Mouse (Mus musculus): Measurements from ENCODE around the gene Fam117b.

Gene Fam117b

GRCm38 (mm10) chr1:59910941-59911340 is 1.9 kb upstream of the Fam117b start:
- ATAC-seq (ENCODE audit: insufficient number of reproducible peaks, low FRiP score, low TSS enrichment), result no peak

- ATAC-seq (ENCODE audit: insufficient number of reproducible peaks, low FRiP score, low TSS enrichment), result peak; percentile 81
Observed at GRCm38 (mm10) chr1:59913195-59913868, 526 bp downstream of the Fam117b start.

DNA sequence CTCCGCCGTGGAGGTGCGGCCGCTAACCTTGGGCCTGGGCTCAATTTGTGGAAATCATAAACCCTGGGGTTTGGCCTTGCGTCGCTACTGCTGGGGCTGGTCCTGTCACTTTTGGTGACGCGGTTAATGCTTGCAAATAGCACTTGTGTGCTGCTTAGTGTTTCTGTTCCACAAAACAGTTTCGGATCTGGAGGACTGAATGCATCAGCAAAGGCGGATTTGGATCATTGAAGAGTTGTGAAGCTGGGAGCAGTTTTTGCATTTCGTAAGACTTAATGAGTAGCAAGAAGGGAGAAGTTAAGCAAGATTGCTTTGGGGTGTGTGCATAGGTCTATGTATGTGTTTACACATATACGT is 1.0 kb downstream of the Fam117b start:
- no peak for ATAC-seq (ENCODE audit: insufficient number of reproducible peaks, low FRiP score, low TSS enrichment)

DNA sequence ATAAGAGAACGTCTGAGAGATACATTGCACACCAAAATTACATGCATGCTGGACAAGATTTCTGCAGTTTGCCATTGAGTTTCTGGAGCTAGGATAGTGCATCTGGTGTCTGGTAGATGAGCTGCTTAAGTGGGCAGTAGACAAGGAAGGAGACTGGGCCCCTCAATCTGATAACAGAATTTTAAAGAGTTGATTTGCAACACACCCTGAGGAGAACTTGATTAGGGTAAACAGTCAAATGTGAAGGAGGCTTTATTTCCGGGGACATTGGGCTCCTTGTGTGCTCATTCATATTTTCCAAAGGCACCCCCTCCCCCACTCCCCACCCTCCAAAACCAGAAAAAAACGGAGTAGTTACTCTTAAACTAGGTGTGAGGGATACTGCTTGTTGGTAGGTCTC is 2.0 kb downstream of the Fam117b start:
- no peak for ATAC-seq (ENCODE audit: insufficient number of reproducible peaks, low FRiP score, low TSS enrichment)

DNA sequence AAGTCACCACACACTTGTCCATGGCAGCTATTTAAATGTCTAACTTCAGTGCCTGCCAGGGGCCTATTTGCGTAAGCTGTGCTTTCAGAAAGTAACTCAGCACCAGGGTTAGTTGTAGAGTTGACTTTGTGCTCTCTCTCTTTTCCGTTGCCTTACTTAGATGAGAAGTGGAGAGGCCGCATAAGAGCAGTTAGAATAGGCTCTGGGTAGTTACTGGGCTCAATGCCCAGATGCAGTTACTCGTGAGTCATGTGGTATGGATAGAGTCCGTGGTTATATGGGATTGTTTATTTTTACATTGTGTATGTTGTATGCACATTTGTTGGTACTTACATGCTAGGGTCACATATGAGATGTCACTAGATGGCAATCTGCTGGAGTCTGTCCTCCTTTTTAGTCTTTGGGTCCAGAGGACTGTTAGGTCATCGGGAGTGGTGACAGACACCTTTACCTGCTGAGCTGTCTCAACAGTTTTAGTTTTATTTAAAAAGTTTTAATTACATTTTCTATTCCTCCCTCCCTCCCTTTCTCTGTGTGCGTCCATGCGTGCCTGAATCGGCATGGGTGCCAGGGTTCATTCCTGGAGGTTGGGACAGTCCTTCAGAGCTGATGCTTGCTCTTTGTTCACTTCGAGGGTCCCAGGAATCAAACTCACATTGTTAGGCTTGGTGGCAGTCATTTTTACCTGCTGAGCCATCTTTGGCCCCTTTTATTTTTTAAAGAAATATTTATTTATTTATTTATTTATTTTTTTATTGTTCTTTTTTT is 3.2 kb downstream of the Fam117b start:
- no peak for ATAC-seq (ENCODE audit: insufficient number of reproducible peaks, low FRiP score, low TSS enrichment)

DNA sequence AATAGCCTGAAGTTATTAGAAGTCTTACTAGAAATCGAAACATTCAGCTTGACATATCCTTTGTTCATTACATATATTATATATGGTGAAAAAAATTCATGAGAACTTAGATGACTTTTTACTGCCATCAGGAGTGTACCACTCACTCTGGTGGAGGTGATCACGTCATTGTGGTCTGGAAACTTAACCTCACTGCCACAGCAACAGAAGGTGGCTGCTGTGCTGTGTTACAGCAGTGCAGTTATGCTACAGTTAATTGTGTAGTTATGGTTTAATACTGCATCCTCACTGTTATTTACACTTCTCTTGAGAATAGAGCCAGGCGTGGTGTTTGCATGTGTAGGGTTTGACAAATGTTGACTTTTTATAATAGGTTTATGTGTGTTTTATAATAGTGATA is 4.6 kb downstream of the Fam117b start:
- no peak for ATAC-seq (ENCODE audit: insufficient number of reproducible peaks, low FRiP score, low TSS enrichment)

GRCm38 (mm10) chr1:59918075-59918474 is 5.3 kb downstream of the Fam117b start:
- ATAC-seq (ENCODE audit: insufficient number of reproducible peaks, low FRiP score, low TSS enrichment), result no peak

GRCm38 (mm10) chr1:59923201-59923600 is 10.4 kb downstream of the Fam117b start:
- ATAC-seq (ENCODE audit: insufficient number of reproducible peaks, low FRiP score, low TSS enrichment), result no peak

DNA sequence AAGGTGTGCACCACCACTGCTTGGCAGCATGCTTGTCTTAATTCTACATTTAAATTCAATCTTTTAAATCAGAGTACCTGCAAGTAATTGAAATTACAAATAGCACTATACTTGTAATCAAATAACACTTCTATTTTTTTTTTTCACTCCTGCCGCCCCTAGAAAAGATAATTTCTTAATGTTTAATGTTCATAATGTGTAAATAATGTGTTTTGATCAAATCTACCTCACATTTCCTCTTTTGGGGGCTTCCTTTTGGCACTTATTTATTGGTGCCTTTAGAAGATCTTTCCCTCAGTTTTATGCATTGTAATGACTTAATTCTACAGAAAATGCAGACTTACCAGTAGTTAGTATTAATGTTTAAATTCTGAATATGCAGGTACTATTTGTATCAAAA is 10.9 kb downstream of the Fam117b start:
- no peak for ATAC-seq (ENCODE audit: insufficient number of reproducible peaks, low FRiP score, low TSS enrichment)

GRCm38 (mm10) chr1:59924411-59924810 is 11.6 kb downstream of the Fam117b start:
- ATAC-seq (ENCODE audit: insufficient number of reproducible peaks, low FRiP score, low TSS enrichment), result no peak

DNA sequence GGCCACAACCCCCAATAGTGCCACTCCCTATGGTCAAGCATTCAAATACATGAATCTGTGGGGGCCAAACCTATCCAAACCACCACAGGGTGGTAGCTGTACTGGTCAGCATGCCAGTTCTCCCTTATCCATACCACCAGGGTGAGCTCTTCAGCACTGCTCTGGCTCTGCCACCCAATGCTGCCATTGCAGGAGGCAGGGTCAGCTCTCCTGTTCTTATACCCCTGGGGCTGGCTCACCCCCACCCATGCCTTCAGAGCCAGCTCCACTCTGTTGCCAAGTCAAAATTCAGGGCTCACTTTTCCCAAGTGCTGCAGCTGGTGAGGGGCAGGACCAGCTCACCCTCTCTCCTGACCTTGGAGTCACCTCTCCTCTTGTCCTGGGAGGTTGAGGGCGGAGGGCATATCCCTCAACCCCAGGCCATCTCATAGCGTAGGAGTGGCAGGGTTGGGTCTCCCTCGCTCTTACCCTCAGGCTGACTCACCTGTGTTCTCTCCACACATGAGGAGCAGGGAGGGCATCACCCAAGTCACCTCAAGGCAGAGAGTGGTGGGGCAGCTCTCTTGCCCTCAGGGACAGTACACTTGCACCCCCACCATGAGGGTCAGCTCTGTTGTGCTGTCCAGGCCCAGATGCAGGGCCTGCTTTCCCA is 13.3 kb downstream of the Fam117b start:
- ATAC-seq (ENCODE audit: insufficient number of reproducible peaks, low FRiP score, low TSS enrichment), result 0 out of 2 replicates have a peak, but pooled peaks have one; percentile 24

GRCm38 (mm10) chr1:59927131-59927680 is 14.4 kb downstream of the Fam117b start:
- ATAC-seq (ENCODE audit: insufficient number of reproducible peaks, low FRiP score, low TSS enrichment), result peak; percentile 88

- ATAC-seq (ENCODE audit: insufficient number of reproducible peaks, low FRiP score, low TSS enrichment), result no peak
Observed at GRCm38 (mm10) chr1:59930926-59931325, 18.1 kb downstream of the Fam117b start.

DNA sequence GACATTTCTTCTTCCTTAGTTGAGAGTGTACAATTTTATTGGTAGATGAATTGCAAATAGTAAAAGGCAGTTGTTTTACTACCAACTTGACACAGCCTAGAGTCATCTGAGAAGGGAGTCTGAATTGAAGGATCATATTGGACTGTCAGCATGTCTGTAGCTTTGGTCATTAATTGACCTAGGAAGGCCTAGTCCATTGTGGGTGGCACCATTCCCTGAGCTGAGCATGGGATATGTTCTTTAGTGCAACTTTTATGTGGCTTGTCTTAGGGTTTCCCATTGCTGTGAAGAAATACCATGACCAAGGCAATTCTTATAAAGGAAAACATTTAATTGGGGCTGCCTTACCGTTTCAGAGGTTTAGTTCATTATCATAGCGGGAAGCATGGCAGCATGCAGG is 20.2 kb downstream of the Fam117b start:
- no peak for ATAC-seq (ENCODE audit: insufficient number of reproducible peaks, low FRiP score, low TSS enrichment)

GRCm38 (mm10) chr1:59941063-59941462 is 28.3 kb downstream of the Fam117b start:
- ATAC-seq (ENCODE audit: insufficient number of reproducible peaks, low FRiP score, low TSS enrichment), result no peak

DNA sequence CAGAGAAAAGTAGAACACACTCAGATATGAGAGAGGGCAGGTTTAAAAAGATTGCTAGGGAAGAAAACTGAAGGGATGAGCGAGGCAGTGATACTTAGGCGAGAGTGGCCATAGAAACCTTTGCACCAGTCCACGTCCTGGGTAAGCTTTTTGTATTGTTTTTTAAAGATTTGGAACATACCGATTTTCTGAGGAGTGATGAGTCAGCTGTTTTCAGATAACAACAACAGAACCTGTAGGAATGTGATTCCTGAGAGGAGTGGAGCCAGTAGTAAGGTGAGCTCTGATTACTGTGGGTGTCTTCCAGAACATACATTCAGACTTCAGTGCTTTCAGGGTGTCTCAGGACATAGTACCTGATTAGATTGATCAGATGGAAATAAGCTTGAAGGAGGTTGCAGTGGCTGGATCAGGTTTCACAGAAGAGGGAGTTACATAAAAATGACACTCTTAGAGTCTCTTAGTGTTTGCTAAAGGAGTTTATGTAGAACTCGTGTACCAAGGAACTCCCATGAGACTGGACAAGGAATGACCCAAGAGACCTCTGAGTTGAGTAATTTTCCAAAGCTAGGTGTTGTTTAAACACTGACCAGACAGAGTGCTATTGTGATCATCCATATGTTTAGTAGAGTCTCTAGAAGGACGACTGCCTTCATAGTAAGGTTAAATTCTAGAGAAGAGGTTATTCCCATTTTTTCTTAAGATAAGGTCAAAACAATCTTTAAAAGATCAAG is 29.4 kb downstream of the Fam117b start:
- no peak for ATAC-seq (ENCODE audit: insufficient number of reproducible peaks, low FRiP score, low TSS enrichment)

DNA sequence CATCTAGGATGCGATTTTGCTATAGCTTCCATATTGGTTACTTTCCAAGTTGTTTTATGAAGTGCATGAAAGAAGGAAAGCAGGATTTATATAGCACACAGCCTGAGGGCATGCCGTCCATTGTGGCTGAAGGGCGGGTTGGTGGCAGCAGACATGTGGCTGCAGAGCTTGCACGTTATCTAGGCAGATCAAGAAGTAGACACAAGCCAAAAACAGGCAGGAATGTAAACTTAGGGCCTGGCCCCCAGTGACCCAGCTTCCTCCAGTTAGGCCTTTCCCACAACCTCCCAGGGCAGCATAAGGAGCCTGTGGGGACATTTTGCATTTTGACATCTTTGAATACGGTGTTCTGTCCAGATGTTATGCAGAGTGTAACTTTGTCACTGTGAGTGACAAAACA is 31.0 kb downstream of the Fam117b start:
- no peak for ATAC-seq (ENCODE audit: insufficient number of reproducible peaks, low FRiP score, low TSS enrichment)

- no peak for ATAC-seq (ENCODE audit: insufficient number of reproducible peaks, low FRiP score, low TSS enrichment)
Observed at GRCm38 (mm10) chr1:59945969-59946368, 33.2 kb downstream of the Fam117b start.

DNA sequence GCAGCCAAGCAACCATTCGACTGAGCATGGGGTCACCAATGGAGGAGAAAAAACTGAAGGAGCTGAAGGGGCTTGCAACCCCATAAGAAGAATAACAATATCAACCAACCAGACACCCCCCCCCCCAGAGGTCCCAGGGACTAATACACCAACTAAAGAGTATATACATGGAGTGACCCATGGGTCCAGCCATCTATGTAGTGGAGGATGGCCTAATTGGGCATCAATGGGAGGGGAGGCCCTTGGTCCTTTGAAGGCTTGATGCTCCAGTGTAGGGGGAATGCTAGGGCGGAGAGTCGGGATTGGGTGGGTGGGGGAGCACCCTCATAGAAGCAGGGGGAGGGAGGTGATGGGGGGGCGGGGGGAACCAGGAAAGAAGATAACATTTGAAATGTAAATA is 34.7 kb downstream of the Fam117b start:
- ATAC-seq (ENCODE audit: insufficient number of reproducible peaks, low FRiP score, low TSS enrichment), result no peak

- peak; percentile 74; the same call in 1 of the 2 replicates for ATAC-seq (ENCODE audit: insufficient number of reproducible peaks, low FRiP score, low TSS enrichment)
Observed at GRCm38 (mm10) chr1:59957206-59957605, 44.4 kb downstream of the Fam117b start.

DNA sequence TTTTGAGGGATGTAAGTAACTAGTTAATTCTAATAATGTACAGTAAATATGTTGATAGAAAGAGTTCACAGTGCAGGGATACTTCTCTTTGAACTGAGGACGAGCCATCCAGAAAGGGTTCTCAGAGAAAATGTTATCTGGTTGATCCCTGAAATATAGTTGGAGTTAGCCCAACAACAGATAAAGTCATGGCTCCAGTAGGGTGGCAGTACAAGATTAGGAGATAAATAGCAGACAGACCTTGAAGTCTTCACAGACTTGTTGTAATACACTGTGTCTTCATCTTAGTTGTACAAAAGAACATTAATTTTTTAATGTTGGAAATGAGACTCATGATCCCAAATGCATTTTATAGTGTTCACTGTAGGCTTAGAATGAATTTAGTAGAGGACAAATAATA is 47.1 kb downstream of the Fam117b start:
- no peak for ATAC-seq (ENCODE audit: insufficient number of reproducible peaks, low FRiP score, low TSS enrichment)

Measured in cerebellum, adult (tissue).